Mouse (Mus musculus): Measurements from ENCODE around the gene Phlda1.

DNA sequence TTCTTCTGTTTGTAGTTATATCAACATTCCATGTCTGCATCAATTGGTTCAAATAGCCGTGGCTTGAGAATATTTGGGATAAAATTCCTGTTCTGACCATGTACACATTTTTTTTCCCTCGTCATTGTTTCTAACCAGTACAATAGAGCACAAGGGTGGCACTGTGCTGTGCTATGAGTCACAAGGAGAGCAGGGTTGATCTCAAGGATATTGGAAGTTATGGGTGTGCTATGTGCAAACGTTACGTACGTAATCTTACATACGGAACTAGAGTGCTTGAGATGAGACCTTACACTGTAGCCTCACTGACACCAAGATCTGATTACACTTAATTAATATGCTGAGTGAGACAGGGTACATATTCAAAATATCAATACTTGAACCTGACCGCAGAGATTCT, 21.5 kb downstream of the Phlda1 start:
- no peak for TF ChIP-seq POLR2A (IDR thresholded peaks at IDR 0.05; ENCODE audit: insufficient read length, low read depth)
- no peak for TF ChIP-seq MYOD1 (IDR thresholded peaks at IDR 0.05; ENCODE audit: control insufficient read depth in 1 of 3, insufficient read length in 2 of 3, low read depth in 2 of 3)
- no peak for TF ChIP-seq USF1 (IDR thresholded peaks at IDR 0.05; ENCODE audit: low read depth)
- no peak for TF ChIP-seq CEBPB (IDR thresholded peaks at IDR 0.05; ENCODE audit: insufficient read depth, poor library complexity, severe bottlenecking)
- no peak for TF ChIP-seq POLR2AphosphoS2 (IDR thresholded peaks at IDR 0.05; ENCODE audit: insufficient read length, low read depth)
- TF ChIP-seq E2F4 (IDR thresholded peaks at IDR 0.05; ENCODE audit: insufficient read depth): no peak
- no peak for TF ChIP-seq TCF12 (IDR thresholded peaks at IDR 0.05; ENCODE audit: insufficient read depth, poor library complexity, severe bottlenecking)
- TF ChIP-seq MAX (IDR thresholded peaks at IDR 0.05; ENCODE audit: low read depth): no peak
- no peak for TF ChIP-seq MYOG (IDR thresholded peaks at IDR 0.05; ENCODE audit: control insufficient read depth in 1 of 3, insufficient read depth in 1 of 3, insufficient read length in 2 of 3, low read depth in 2 of 3)
- TF ChIP-seq REST (IDR thresholded peaks at IDR 0.05; ENCODE audit: insufficient read depth, insufficient read length): no peak

All from myocyte (in vitro differentiated cells).